Mouse (Mus musculus) midbrain, embryonic 13.5 days (tissue): ENCODE data around the gene Cdkl3. TPM values are rescaled to one million over a fixed set of nuclear protein-coding genes. Genes with fewer than 3 reads are reported as not detected.
"Not testable (repeated sequence)": the region's sequence is repeated elsewhere in the genome, so short reads cannot be mapped to it uniquely, and the experiment has no call there.

ENCODE experiments used
- ATAC-seq: fragments of 200-750 bp; cut with Nextera tagmentation; 2 replicates; pipeline ENCODE4 v1.8.0; 2017; ENCODE audit warnings: mild to moderate bottlenecking, moderate TSS enrichment, moderate library complexity
- H3K27ac ChIP-seq: fragments of 300-500 bp; sonication (generic); 2 replicates; pipeline ENCODE4 v1.5.1; 2015; ENCODE audit warnings: inconsistent platforms, mild to moderate bottlenecking, moderate library complexity
- H3K27me3 ChIP-seq: fragments of 300-500 bp; sonication (generic); 2 replicates; pipeline ENCODE4 v1.6.1; 2015; ENCODE audit warnings: mild to moderate bottlenecking, inconsistent platforms
- H3K36me3 ChIP-seq: fragments of 300-500 bp; sonication (generic); 2 replicates; pipeline ENCODE4 v1.6.1; 2015; ENCODE audit warnings: mild to moderate bottlenecking, inconsistent platforms
- H3K4me1 ChIP-seq: fragments of 300-500 bp; sonication (generic); replicated peaks from 2 replicates; pipeline ENCODE4 v1.6.1; 2015; ENCODE audit warnings: inconsistent platforms
- H3K4me2 ChIP-seq: fragments of 300-500 bp; sonication (generic); replicated peaks from 2 replicates; pipeline ENCODE4 v1.6.1; 2015; ENCODE audit warnings: moderate library complexity, mild to moderate bottlenecking, inconsistent platforms
- H3K4me3 ChIP-seq: fragments of 300-500 bp; sonication (generic); replicated peaks from 2 replicates; pipeline ENCODE4 v1.5.1; 2015; ENCODE audit warnings: mild to moderate bottlenecking, inconsistent platforms
- H3K9ac ChIP-seq: fragments of 300-500 bp; sonication (generic); replicated peaks from 2 replicates; pipeline ENCODE4 v1.6.1; 2015; ENCODE audit warnings: mild to moderate bottlenecking, inconsistent platforms
- H3K9me3 ChIP-seq: fragments of 300-500 bp; sonication (generic); 2 replicates; pipeline ENCODE4 v1.6.1; 2016; ENCODE audit warnings: mild to moderate bottlenecking, inconsistent platforms
- WGBS: fragments of 180-500 bp; shearing (Covaris S2); methylation state at CpG from one replicate; pipeline ENCODE4 v1.1.7; 2015; 5-methylcytosine and 5-hydroxymethylcytosine counted together
- polyA plus RNA-seq: library from polyadenylated mRNA; unstranded; fragments of >200 nt; fragmentation: Nextera tagmentation; extraction: Ambion mirVana; gene quantifications from 2 replicates; pipeline ENCODE4 v1.2.1, GENCODE M21; 2015

Cdkl3 gene
- polyA plus RNA-seq, 1 experiment from 2014 or later = 22.6 TPM

- no peak overlapping the region for H3K4me2 ChIP-seq
- H3K4me1 ChIP-seq = peaks cover 24% of the 10 kb centered on the region
- H3K27ac ChIP-seq = no peak overlapping the region
- H3K4me3 ChIP-seq = no peak overlapping the region
- no peaks in the 10 kb centered on the region for H3K9me3 ChIP-seq
- no peak for ATAC-seq
- no peaks in the 10 kb centered on the region for H3K36me3 ChIP-seq
- WGBS = 97% methylated on average over 1 of the region's 1 CpGs
- no peaks in the 10 kb centered on the region for H3K27me3 ChIP-seq
- no peak overlapping the region for H3K9ac ChIP-seq
These were observed 102.4 kb downstream of the Cdkl3 start for GRCm38 (mm10) chr11:52106438-52106837.

- H3K4me3 ChIP-seq = no peak overlapping the region
- H3K27ac ChIP-seq = no peak overlapping the region
- peaks cover 16% of the 10 kb centered on the region; the same call in 1 of the 2 replicates for H3K4me1 ChIP-seq
- no peak overlapping the region for H3K9ac ChIP-seq
- no peaks in the 10 kb centered on the region for H3K27me3 ChIP-seq
- H3K9me3 ChIP-seq = no peaks in the 10 kb centered on the region
- H3K4me2 ChIP-seq = no peak overlapping the region
- peaks cover 5% of the 10 kb centered on the region for H3K36me3 ChIP-seq
- ATAC-seq = no peak
- 94% methylated on average over 5 of the region's 5 CpGs for WGBS
These were observed 104.8 kb downstream of the Cdkl3 start for GRCm38 (mm10) chr11:52108796-52109195.

- Histone ChIP-seq H3K4me3 (no peak overlapping the region), H3K9ac (no peak overlapping the region), H3K4me1 (peaks cover 13% of the 10 kb centered on the region; the same call in 1 of the 2 replicates), H3K4me2 (no peak overlapping the region), H3K9me3 (no peaks in the 10 kb centered on the region), H3K27me3 (no peaks in the 10 kb centered on the region), H3K36me3 (peaks cover 8% of the 10 kb centered on the region), H3K27ac (no peak overlapping the region)
- WGBS = 94% methylated on average over 1 of the region's 1 CpGs
- ATAC-seq = no peak
These were observed 105.4 kb downstream of the Cdkl3 start for GRCm38 (mm10) chr11:52109421-52109820.

DNA sequence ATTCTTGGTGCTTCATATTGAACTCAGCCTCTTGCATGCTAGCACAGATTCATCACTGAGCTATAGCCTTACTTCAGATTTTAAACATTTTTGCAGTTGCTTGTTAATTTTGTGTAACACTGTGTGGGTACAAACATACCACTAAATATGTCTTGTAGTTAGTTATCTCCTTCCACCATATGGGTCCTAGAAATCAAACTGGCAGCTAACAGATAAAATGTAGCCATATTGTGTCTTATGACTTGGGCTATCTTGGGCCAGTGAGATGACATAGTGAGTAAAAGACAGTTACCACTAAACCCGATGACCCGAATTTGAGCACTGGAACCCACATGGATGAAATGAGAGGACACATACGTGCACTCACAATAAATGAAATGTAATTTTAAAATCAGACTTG is 111.5 kb downstream of the Cdkl3 start:
- Histone ChIP-seq H3K4me2 (no peak overlapping the region), H3K4me1 (peaks cover 4% of the 10 kb centered on the region; the same call in 1 of the 2 replicates), H3K9ac (no peak overlapping the region), H3K9me3 (no peaks in the 10 kb centered on the region), H3K4me3 (no peak overlapping the region), H3K27me3 (no peaks in the 10 kb centered on the region), H3K36me3 (peaks cover 67% of the 10 kb centered on the region), H3K27ac (no peak overlapping the region)
- 94% methylated on average over 3 of the region's 3 CpGs for WGBS
- ATAC-seq = no peak

DNA sequence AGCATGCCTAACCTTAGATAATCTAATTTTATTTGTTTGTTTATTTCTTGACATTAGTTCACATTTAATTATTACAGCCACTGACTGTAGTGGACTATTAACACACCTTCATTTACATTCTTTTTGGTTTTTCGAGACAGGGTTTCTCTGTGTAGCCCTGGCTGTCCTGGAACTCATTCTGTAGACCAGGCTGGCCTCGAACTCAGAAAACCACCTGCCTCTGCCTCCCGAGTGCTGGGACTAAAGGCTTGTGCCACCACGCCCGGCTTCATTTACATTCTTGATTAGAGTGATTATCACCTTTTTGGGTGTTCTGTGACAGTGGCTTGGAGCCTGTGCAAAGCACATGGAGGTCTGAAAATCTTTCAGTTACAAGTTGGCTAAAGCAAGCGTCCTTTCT is 112.1 kb downstream of the Cdkl3 start:
- ATAC-seq, H3K9me3 ChIP-seq: not testable (repeated sequence)
- 94% methylated on average over 6 of the region's 6 CpGs for WGBS

GRCm38 (mm10) chr11:52117156-52117555 is 113.1 kb downstream of the Cdkl3 start:
- no peak for ATAC-seq
- H3K4me1 ChIP-seq = peaks cover 4% of the 10 kb centered on the region; the same call in 1 of the 2 replicates
- no peak overlapping the region for H3K4me3 ChIP-seq
- no peaks in the 10 kb centered on the region for H3K27me3 ChIP-seq
- no peak overlapping the region for H3K27ac ChIP-seq
- no peaks in the 10 kb centered on the region for H3K9me3 ChIP-seq
- H3K4me2 ChIP-seq = no peak overlapping the region
- WGBS = 98% methylated on average over 7 of the region's 7 CpGs
- H3K9ac ChIP-seq = no peak overlapping the region
- H3K36me3 ChIP-seq = peaks cover 81% of the 10 kb centered on the region

More for the DNA sequence above, 112.1 kb downstream of the Cdkl3 start:
- H3K36me3 ChIP-seq = peaks cover 71% of the 10 kb centered on the region
- not testable (repeated sequence) for H3K27ac ChIP-seq, H3K4me2 ChIP-seq, H3K27me3 ChIP-seq, H3K4me1 ChIP-seq, H3K9ac ChIP-seq, H3K4me3 ChIP-seq

DNA sequence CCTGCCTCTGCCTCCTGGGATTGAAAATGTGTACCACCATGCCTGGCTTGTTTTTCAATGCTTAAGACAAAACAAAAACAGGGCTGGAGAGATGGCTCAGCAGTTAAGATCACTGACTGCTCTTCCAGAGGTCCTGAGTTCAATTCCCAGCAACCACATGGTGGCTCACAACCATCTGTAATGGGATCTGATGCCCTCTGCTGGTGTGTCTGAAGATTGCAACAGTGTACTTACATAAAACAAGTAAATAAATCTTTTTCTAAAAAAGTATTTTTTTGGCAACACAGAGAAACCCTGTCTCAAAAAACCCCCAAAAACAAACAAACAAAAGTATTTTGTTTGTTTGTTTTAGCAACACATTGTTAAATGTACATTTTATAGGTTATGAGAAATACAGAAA is 116.4 kb downstream of the Cdkl3 start:
- H3K4me3 ChIP-seq, H3K27ac ChIP-seq, H3K9me3 ChIP-seq, H3K27me3 ChIP-seq, H3K4me2 ChIP-seq, ATAC-seq, H3K4me1 ChIP-seq, H3K9ac ChIP-seq: not testable (repeated sequence)
- H3K36me3 ChIP-seq = peaks cover 93% of the 10 kb centered on the region

DNA sequence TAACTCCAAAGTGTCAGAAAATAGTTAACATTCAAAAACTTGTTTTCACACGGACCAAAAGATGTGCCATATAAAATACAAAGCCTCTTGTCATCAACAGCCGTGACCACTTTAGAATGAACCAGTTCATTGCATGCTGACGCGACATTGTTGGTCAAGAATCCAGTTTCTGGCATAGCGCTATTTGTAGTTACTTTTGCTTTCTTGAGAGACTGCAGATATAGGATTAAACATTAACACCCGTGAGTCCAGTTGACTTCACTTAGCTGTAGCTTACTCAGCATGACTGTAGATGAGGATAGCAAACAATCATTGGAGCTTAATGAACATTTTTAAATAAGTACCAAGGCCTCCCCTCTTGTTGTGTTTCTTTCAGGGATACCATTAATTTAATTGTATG is 118.0 kb downstream of the Cdkl3 start:
- 96% methylated on average over 6 of the region's 6 CpGs for WGBS

GRCm38 (mm10) chr11:52124468-52124867 is 120.4 kb downstream of the Cdkl3 start:
- Histone ChIP-seq H3K9ac (no peak overlapping the region), H3K4me2 (no peak overlapping the region), H3K9me3 (no peaks in the 10 kb centered on the region), H3K4me3 (no peak overlapping the region), H3K36me3 (peaks cover 62% of the 10 kb centered on the region), H3K27me3 (no peaks in the 10 kb centered on the region), H3K27ac (no peak overlapping the region), H3K4me1 (no peaks in the 10 kb centered on the region; the same call in 1 of the 2 replicates)
- ATAC-seq = no peak
- 95% methylated on average over 4 of the region's 4 CpGs for WGBS

More for the DNA sequence above, 118.0 kb downstream of the Cdkl3 start:
- Histone ChIP-seq H3K9ac (no peak overlapping the region), H3K27me3 (no peaks in the 10 kb centered on the region), H3K9me3 (no peaks in the 10 kb centered on the region), H3K27ac (no peak overlapping the region), H3K4me1 (no peaks in the 10 kb centered on the region), H3K4me2 (no peak overlapping the region), H3K36me3 (peaks cover 81% of the 10 kb centered on the region), H3K4me3 (no peak overlapping the region)
- no peak for ATAC-seq

DNA sequence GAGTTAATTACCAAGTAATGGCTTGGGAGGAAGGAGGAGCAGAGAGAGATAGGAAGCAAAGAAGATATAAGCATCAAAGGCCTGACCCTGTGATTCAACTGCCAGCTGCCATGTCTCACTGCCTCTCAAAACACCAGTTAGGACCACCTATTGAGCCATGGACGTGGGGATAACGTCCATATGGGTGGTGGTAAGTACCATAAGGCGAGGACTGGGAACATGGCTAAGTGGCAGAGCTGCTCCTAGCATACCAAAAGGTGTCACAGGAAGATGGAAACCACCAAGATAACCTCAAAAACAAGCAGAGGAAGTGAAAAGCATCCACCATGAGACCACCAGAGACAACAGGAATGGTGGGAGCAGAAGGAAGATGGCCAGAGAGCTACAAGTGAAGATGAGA is 123.1 kb downstream of the Cdkl3 start:
- no peak overlapping the region for H3K4me3 ChIP-seq
- no peak for ATAC-seq
- H3K27ac ChIP-seq = no peak overlapping the region
- H3K9ac ChIP-seq = no peak overlapping the region
- H3K36me3 ChIP-seq = peaks cover 42% of the 10 kb centered on the region
- no peaks in the 10 kb centered on the region; the same call in 1 of the 2 replicates for H3K4me1 ChIP-seq
- H3K27me3 ChIP-seq = no peaks in the 10 kb centered on the region
- 71% methylated on average over 3 of the region's 3 CpGs for WGBS
- H3K9me3 ChIP-seq = no peaks in the 10 kb centered on the region
- H3K4me2 ChIP-seq = no peak overlapping the region

DNA sequence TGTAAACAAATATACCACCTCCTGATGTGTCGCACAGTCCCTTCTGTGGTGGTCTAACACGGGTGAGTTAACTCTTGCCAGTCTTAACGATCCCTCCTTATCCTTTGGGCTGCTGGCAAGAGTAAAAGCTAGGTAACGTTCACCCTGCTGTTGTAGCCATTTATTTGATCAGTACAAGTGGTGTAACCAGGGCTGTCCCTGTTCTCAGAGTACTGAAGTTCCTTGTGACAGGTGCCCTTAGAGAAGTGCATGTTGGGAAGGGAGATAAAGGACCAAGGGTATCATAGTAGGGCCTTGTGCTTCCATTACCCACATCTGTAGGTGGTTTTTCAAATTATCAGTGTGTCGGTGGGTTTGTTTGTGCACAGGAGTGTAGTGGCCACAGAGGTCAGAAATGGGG is 123.7 kb downstream of the Cdkl3 start:
- Histone ChIP-seq H3K9me3 (no peaks in the 10 kb centered on the region), H3K4me2 (no peak overlapping the region), H3K4me1 (no peaks in the 10 kb centered on the region; the same call in 1 of the 2 replicates), H3K27ac (no peak overlapping the region), H3K9ac (no peak overlapping the region), H3K4me3 (no peak overlapping the region), H3K27me3 (no peaks in the 10 kb centered on the region), H3K36me3 (peaks cover 36% of the 10 kb centered on the region)
- WGBS = 81% methylated on average over 5 of the region's 5 CpGs
- no peak for ATAC-seq

- ATAC-seq = no peak
- no peak overlapping the region for H3K4me3 ChIP-seq
- no peak overlapping the region for H3K4me2 ChIP-seq
- no peaks in the 10 kb centered on the region; the same call in 1 of the 2 replicates for H3K4me1 ChIP-seq
- H3K9me3 ChIP-seq = no peaks in the 10 kb centered on the region
- H3K27ac ChIP-seq = no peak overlapping the region
- no peaks in the 10 kb centered on the region for H3K27me3 ChIP-seq
- WGBS = 65% methylated on average over 5 of the region's 5 CpGs
- no peak overlapping the region; the same call in 1 of the 2 replicates for H3K9ac ChIP-seq
- peaks cover 30% of the 10 kb centered on the region for H3K36me3 ChIP-seq
These were observed 124.5 kb downstream of the Cdkl3 start for GRCm38 (mm10) chr11:52128316-52129061.
